Comparison of ENCODE assay signal across 9 mouse cellular contexts in the genomic region with DNA sequence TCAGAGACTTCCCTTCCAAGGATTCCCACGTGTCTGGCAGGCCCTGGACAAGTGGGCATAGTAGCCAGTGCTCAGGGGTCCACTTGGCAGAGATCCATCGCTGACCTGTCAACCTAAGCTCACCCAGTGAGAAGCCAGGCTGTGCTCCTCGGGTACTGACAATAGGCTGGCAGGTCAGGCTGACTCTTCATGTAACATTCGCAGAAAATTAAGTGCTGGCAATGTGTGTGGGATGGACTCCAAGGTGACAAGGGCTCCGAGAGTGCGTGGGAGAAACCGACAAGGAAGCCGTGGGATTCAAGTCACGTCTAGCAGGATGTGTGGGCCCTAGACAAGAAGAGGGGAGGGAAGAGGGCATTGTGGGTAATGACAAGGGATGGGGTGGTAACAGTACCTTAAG.
DNase-seq lines count a peak whose midpoint lies in the region; ATAC-seq and TF ChIP-seq lines count a peak whose summit lies in the region.
"Had no signal": no experiment of that assay in that cellular context is flagged by ENCODE, and none has a peak within 500 bp of the region (broad histone marks: within the 10 kb centered on the region; RNA-seq: fewer than 3 reads in every experiment).

No protein-coding gene starts in this region.

- 61% methylated on average over 9 of the region's 9 CpGs for WGBS in neural tube, embryonic 13.5 days
- 76% methylated on average over 9 of the region's 9 CpGs for WGBS in embryonic facial prominence, embryonic 10.5 days
- 71% methylated on average over 9 of the region's 9 CpGs for WGBS in stomach, postnatal 0 days

- H3K27ac ChIP-seq in neural tube, embryonic 13.5 days (replicated peaks) = peak overlapping the region; percentile 59
- H3K27ac ChIP-seq in embryonic facial prominence, embryonic 10.5 days (replicated peaks) = peak overlapping the region; percentile 70; the same call in 1 of the 2 replicates
- H3K27ac ChIP-seq in stomach, postnatal 0 days (replicated peaks) = no peak overlapping the region
- H3K27ac ChIP-seq: limb, embryonic 12.5 days had no signal

- H3K9ac ChIP-seq in neural tube, embryonic 13.5 days = no peak overlapping the region
- no peak overlapping the region for H3K9ac ChIP-seq in stomach, postnatal 0 days (ENCODE audit: low read length)
- H3K9ac ChIP-seq: limb, embryonic 12.5 days had no signal

- no peak for TF ChIP-seq CTCF in stomach, postnatal 0 days (IDR thresholded peaks at IDR 0.05; ENCODE audit: low read depth)

- H3K36me3 ChIP-seq in neural tube, embryonic 13.5 days = no peaks in the 10 kb centered on the region
- no peaks in the 10 kb centered on the region for H3K36me3 ChIP-seq in embryonic facial prominence, embryonic 10.5 days (replicated peaks)
- no peaks in the 10 kb centered on the region for H3K36me3 ChIP-seq in stomach, postnatal 0 days (ENCODE audit: control insufficient read depth, insufficient read depth, low read length)
- H3K36me3 ChIP-seq: limb, embryonic 12.5 days had no signal

- H3K9me3 ChIP-seq in neural tube, embryonic 13.5 days = no peaks in the 10 kb centered on the region
- no peaks in the 10 kb centered on the region for H3K9me3 ChIP-seq in embryonic facial prominence, embryonic 10.5 days
- no peaks in the 10 kb centered on the region for H3K9me3 ChIP-seq in stomach, postnatal 0 days (ENCODE audit: control insufficient read depth, low read length)
- H3K9me3 ChIP-seq: limb, embryonic 12.5 days; megakaryocyte, embryonic 14.5 days had no signal

- no peak for TF ChIP-seq EP300 in stomach, postnatal 0 days (optimal IDR thresholded peaks at IDR 0.05)

- H3K4me3 ChIP-seq in neural tube, embryonic 13.5 days = no peak overlapping the region
- H3K4me3 ChIP-seq in embryonic facial prominence, embryonic 10.5 days = no peak overlapping the region
- no peak overlapping the region for H3K4me3 ChIP-seq in stomach, postnatal 0 days (ENCODE audit: low read depth, low read length)
- H3K4me3 ChIP-seq: limb, embryonic 12.5 days; megakaryocyte, embryonic 14.5 days had no signal

- DNase-seq in neural tube, embryonic 10.5 days (ENCODE audit: extremely low spot score, low spot score) = no peak
- DNase-seq in embryonic facial prominence, embryonic 10.5 days (ENCODE audit: low spot score) = no peak
- peak; percentile 61 for DNase-seq in left cerebral cortex, adult 11 months (ENCODE audit: low spot score)
- no peak for DNase-seq in stomach, postnatal 0 days (ENCODE audit: low spot score)
- no peak for DNase-seq in gastrocnemius, adult 8-10 months (ENCODE audit: low spot score in 2 of 2)
- no peak for DNase-seq in embryo, embryonic 10 days (ENCODE audit: low spot score)

- ATAC-seq in neural tube, embryonic 13.5 days (ENCODE audit: low read depth) = no peak
- ATAC-seq in stomach, postnatal 0 days (ENCODE audit: low FRiP score, low TSS enrichment) = 0 out of 2 replicates have a peak, but pooled peaks have one; percentile 21

- H3K27me3 ChIP-seq in neural tube, embryonic 13.5 days = no peaks in the 10 kb centered on the region
- H3K27me3 ChIP-seq in embryonic facial prominence, embryonic 10.5 days (replicated peaks; ENCODE audit: low read depth, poor library complexity, severe bottlenecking) = 0 out of 2 replicates have a peak, but pooled peaks cover 23% of the 10 kb centered on the region
- H3K27me3 ChIP-seq in stomach, postnatal 0 days (ENCODE audit: control insufficient read depth, insufficient read depth, low read length) = no peaks in the 10 kb centered on the region
- H3K27me3 ChIP-seq: limb, embryonic 12.5 days had no signal

- H3K4me2 ChIP-seq in neural tube, embryonic 13.5 days = no peak overlapping the region
- H3K4me2 ChIP-seq in stomach, postnatal 0 days (replicated peaks; ENCODE audit: low read depth) = no peak overlapping the region
- H3K4me2 ChIP-seq: limb, embryonic 12.5 days had no signal

- H3K4me1 ChIP-seq in neural tube, embryonic 13.5 days (replicated peaks) = peaks cover 60% of the 10 kb centered on the region
- H3K4me1 ChIP-seq in embryonic facial prominence, embryonic 10.5 days = peaks cover 35% of the 10 kb centered on the region
- no peaks in the 10 kb centered on the region for H3K4me1 ChIP-seq in stomach, postnatal 0 days (replicated peaks; ENCODE audit: control insufficient read depth, insufficient read depth)
